Mouse (Mus musculus): ENCODE data around the gene Sema4a. TPM values are rescaled to one million over a fixed set of nuclear protein-coding genes. Genes with fewer than 3 reads are reported as not detected.

Gene Sema4a
- polyA plus RNA-seq, 1 experiment from 2014 or later: 2.1 TPM

GRCm38 (mm10) chr3:88403522-88404230 is 57.3 kb downstream of the Sema4a start:
- Histone ChIP-seq H3K4me1 (replicated peaks) (peaks cover 15% of the 10 kb centered on the region), H3K4me3 (no peak overlapping the region), H3K9ac (no peak overlapping the region), H3K9me3 (replicated peaks) (no peaks in the 10 kb centered on the region), H3K27me3 (no peaks in the 10 kb centered on the region), H3K4me2 (no peak overlapping the region), H3K36me3 (peaks cover 6% of the 10 kb centered on the region; the same call in 1 of the 2 replicates), H3K27ac (no peak overlapping the region)
- WGBS: 89% methylated on average over 10 of the region's 10 CpGs
- ATAC-seq (replicated peaks; ENCODE audit: insufficient number of reproducible peaks, insufficient read depth, low FRiP score, low read depth): no peak

DNA sequence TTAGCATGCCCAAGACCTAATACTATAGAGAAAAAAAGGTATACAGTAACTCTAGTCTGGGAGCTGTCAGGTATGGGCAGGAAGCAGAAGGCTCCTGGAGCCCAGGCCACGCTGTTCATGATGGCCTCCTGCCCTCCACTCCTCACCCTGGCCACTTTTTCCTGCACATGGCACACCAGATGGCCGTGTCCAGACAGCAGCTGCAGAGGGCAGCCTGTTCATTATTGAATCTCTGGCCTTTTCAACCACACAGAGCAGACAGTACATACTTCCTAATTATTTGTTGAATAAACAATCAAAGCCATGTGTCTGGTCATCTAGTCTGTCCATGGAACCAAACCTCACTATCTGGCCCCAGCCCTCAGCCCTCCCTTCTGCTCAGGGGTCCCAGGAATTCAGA is 62.3 kb downstream of the Sema4a start:
- 82% methylated on average over 2 of the region's 2 CpGs for WGBS
- H3K4me3 ChIP-seq: no peak overlapping the region
- no peak for ATAC-seq (replicated peaks; ENCODE audit: insufficient number of reproducible peaks, insufficient read depth, low FRiP score, low read depth)

DNA sequence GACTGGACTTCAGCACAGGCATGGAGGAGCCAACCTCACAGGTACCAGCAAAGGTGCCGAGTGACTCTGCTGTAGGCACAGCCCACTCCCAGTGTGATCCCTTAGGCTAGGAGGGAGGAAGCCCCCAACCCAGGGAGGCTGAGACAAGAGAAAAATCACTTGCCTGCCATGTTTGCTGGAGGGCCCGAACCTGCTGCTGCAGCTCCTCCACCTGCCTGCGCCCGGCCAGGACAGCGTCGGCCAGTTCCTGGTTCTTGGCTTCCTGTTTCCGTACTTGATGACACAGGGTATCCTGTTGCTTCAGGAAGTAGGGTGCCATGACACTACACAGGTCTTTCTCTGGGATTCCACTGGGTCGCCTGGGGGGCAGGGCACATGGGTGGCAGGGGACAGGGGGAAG is 65.2 kb downstream of the Sema4a start:
- Histone ChIP-seq H3K4me2 (no peak overlapping the region), H3K9me3 (replicated peaks) (no peaks in the 10 kb centered on the region), H3K4me1 (replicated peaks) (no peaks in the 10 kb centered on the region), H3K27me3 (no peaks in the 10 kb centered on the region), H3K4me3 (no peak overlapping the region), H3K9ac (no peak overlapping the region), H3K27ac (no peak overlapping the region), H3K36me3 (peaks cover 15% of the 10 kb centered on the region)
- WGBS: 89% methylated on average over 8 of the region's 8 CpGs
- no peak for ATAC-seq (replicated peaks; ENCODE audit: insufficient number of reproducible peaks, insufficient read depth, low FRiP score, low read depth)

More for the DNA sequence above, 62.3 kb downstream of the Sema4a start:
- Histone ChIP-seq H3K27me3 (no peaks in the 10 kb centered on the region), H3K9me3 (replicated peaks) (no peaks in the 10 kb centered on the region), H3K36me3 (peaks cover 17% of the 10 kb centered on the region), H3K9ac (no peak overlapping the region), H3K27ac (no peak overlapping the region), H3K4me2 (no peak overlapping the region), H3K4me1 (replicated peaks) (no peaks in the 10 kb centered on the region)

DNA sequence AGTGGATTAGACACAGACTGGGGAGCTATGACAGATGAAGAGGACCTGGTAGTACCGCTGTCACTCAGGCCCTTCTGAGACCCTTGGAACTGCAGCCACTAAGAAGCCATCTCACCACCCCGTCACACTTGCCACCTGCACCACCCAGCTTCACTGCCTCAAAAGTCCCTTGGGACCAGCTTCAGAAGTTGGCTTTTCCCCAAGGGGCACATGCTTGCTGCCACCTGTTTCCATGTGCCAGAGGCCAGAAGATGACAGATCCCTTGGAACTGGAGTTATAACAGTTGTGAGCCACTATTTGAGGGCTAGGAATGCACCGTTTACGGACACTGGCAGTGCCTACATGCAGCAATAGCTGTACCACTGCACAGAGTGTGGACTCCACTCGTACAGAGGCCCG is 65.7 kb downstream of the Sema4a start:
- Histone ChIP-seq H3K9ac (no peak overlapping the region), H3K9me3 (replicated peaks) (no peaks in the 10 kb centered on the region), H3K36me3 (peaks cover 17% of the 10 kb centered on the region), H3K27ac (no peak overlapping the region), H3K4me3 (no peak overlapping the region), H3K4me2 (no peak overlapping the region), H3K27me3 (no peaks in the 10 kb centered on the region), H3K4me1 (replicated peaks) (no peaks in the 10 kb centered on the region)
- WGBS: 93% methylated on average over 6 of the region's 6 CpGs
- ATAC-seq (replicated peaks; ENCODE audit: insufficient number of reproducible peaks, insufficient read depth, low FRiP score, low read depth): no peak

DNA sequence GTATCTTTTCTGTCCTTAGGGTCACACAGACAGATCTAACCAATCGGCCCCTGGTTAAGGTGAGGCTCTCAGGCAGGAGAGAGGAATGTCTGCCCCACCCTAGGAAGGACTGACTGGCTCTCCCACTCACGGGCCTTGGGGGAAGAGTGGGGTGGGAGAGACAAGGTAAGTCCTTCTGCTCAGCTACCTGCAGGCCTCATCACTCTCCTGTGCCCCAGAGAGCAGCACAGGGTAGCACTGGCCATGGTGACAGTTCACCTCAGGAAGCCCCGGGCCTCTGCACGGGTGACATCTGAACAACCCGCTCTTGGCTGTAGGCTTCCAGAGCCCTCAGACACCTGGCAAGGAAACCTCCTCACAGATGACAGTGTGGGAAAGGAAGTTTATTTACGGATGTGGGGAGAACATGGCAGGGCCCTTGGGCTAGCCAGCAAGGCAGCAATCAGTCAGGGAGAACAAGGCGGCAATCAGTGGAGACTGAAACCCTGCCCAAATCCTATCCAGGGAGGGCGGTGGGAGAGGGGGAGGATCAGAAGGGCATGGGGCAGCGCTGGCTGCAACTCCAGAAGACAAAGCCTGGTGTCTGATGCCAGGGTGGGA is 67.1 kb downstream of the Sema4a start:
- Histone ChIP-seq H3K4me1 (replicated peaks) (no peaks in the 10 kb centered on the region), H3K27me3 (no peaks in the 10 kb centered on the region), H3K27ac (no peak overlapping the region), H3K4me2 (no peak overlapping the region), H3K9me3 (replicated peaks) (no peaks in the 10 kb centered on the region), H3K36me3 (peaks cover 17% of the 10 kb centered on the region), H3K9ac (no peak overlapping the region), H3K4me3 (no peak overlapping the region)
- WGBS: 79% methylated on average over 9 of the region's 9 CpGs
- ATAC-seq (replicated peaks; ENCODE audit: insufficient number of reproducible peaks, insufficient read depth, low FRiP score, low read depth): 0 out of 2 replicates have a peak, but pooled peaks have one; percentile 35

Small RNAs within 50 kb of the gene (microRNA-seq; reads per million reads assigned to microRNA genes)
- not detected for gene Mir7011

Other genes with a start within 250 kb of the Sema4a start
- gene Rhbg, start 206.5 kb downstream of the Sema4a start, polyA plus RNA-seq (2015; fragmentation: Nextera tagmentation; extraction: Ambion mirVana): 0.13 and 0.14 TPM in 2 replicates
- 0.20 TPM in 1 of 2 replicates, not detected in the other for gene Gm38392, start 174.0 kb downstream of the Sema4a start, polyA plus RNA-seq (2015; fragmentation: Nextera tagmentation; extraction: Ambion mirVana)
- 11.8 and 14.0 TPM in 2 replicates for gene Tsacc, start 164.2 kb downstream of the Sema4a start, polyA plus RNA-seq (2015; fragmentation: Nextera tagmentation; extraction: Ambion mirVana)
- gene Cct3, start 164.1 kb downstream of the Sema4a start, polyA plus RNA-seq (2015; fragmentation: Nextera tagmentation; extraction: Ambion mirVana): 322 and 382 TPM in 2 replicates
- gene Glmp, start 136.2 kb downstream of the Sema4a start, polyA plus RNA-seq (2015; fragmentation: Nextera tagmentation; extraction: Ambion mirVana): 143 and 156 TPM in 2 replicates
- gene Tmem79, start 125.0 kb downstream of the Sema4a start, polyA plus RNA-seq (2015; fragmentation: Nextera tagmentation; extraction: Ambion mirVana): 1.7 and 2.2 TPM in 2 replicates
- gene Smg5, start 124.9 kb downstream of the Sema4a start, polyA plus RNA-seq (2015; fragmentation: Nextera tagmentation; extraction: Ambion mirVana): 41.1 and 52.8 TPM in 2 replicates
- gene Paqr6, start 96.6 kb downstream of the Sema4a start, polyA plus RNA-seq (2015; fragmentation: Nextera tagmentation; extraction: Ambion mirVana): 3.9 and 5.1 TPM in 2 replicates
- gene Bglap3, start 88.4 kb downstream of the Sema4a start, polyA plus RNA-seq (2015; fragmentation: Nextera tagmentation; extraction: Ambion mirVana): not detected in 2 replicates
- gene Bglap2, start 82.5 kb downstream of the Sema4a start, polyA plus RNA-seq (2015; fragmentation: Nextera tagmentation; extraction: Ambion mirVana): not detected in 2 replicates
- gene Bglap, start 76.7 kb downstream of the Sema4a start, polyA plus RNA-seq (2015; fragmentation: Nextera tagmentation; extraction: Ambion mirVana): not detected in 2 replicates
- gene Pmf1, start 50.9 kb downstream of the Sema4a start, polyA plus RNA-seq (2015; fragmentation: Nextera tagmentation; extraction: Ambion mirVana): 83.6 and 96.3 TPM in 2 replicates
- 11.8 and 14.1 TPM in 2 replicates for gene Slc25a44, start 36.0 kb downstream of the Sema4a start, polyA plus RNA-seq (2015; fragmentation: Nextera tagmentation; extraction: Ambion mirVana)
- gene Lmna, start 48.8 kb upstream of the Sema4a start, polyA plus RNA-seq (2015; fragmentation: Nextera tagmentation; extraction: Ambion mirVana): 110 and 131 TPM in 2 replicates
- 6.5 and 8.0 TPM in 2 replicates for gene Mex3a, start 71.2 kb upstream of the Sema4a start, polyA plus RNA-seq (2015; fragmentation: Nextera tagmentation; extraction: Ambion mirVana)
- 0.92 and 4.0 TPM in 2 replicates for gene Rab25, start 87.1 kb upstream of the Sema4a start, polyA plus RNA-seq (2015; fragmentation: Nextera tagmentation; extraction: Ambion mirVana)
- 119 and 144 TPM in 2 replicates for gene Lamtor2, start 91.9 kb upstream of the Sema4a start, polyA plus RNA-seq (2015; fragmentation: Nextera tagmentation; extraction: Ambion mirVana)
- gene Ubqln4, start 92.6 kb upstream of the Sema4a start, polyA plus RNA-seq (2015; fragmentation: Nextera tagmentation; extraction: Ambion mirVana): 30.0 and 34.9 TPM in 2 replicates
- gene Ssr2, start 114.7 kb upstream of the Sema4a start, polyA plus RNA-seq (2015; fragmentation: Nextera tagmentation; extraction: Ambion mirVana): 164 and 178 TPM in 2 replicates
- 72.8 and 82.5 TPM in 2 replicates for gene Arhgef2, start 144.8 kb upstream of the Sema4a start, polyA plus RNA-seq (2015; fragmentation: Nextera tagmentation; extraction: Ambion mirVana)
- gene Rxfp4, start 192.0 kb upstream of the Sema4a start, polyA plus RNA-seq (2015; fragmentation: Nextera tagmentation; extraction: Ambion mirVana): not detected in 2 replicates
- 61.3 and 69.2 TPM in 2 replicates for gene Khdc4, start 224.6 kb upstream of the Sema4a start, polyA plus RNA-seq (2015; fragmentation: Nextera tagmentation; extraction: Ambion mirVana)